Mouse (Mus musculus): ENCODE results near the gene Prmt1. TPM values are rescaled to one million over a fixed set of nuclear protein-coding genes. Genes with fewer than 3 reads are reported as not detected.

Prmt1 gene
- polyA plus RNA-seq, 1 experiment from 2014 or later: 186 TPM

- no peaks in the 10 kb centered on the region for H3K27me3 ChIP-seq (ENCODE audit: control insufficient read depth, insufficient read depth, low read length)
- H3K36me3 ChIP-seq (ENCODE audit: control insufficient read depth, insufficient read depth, low read length): peaks cover 27% of the 10 kb centered on the region
- H3K4me2 ChIP-seq (replicated peaks; ENCODE audit: low read depth, low read length): peak within 1 kb of the TSS; percentile 78
- H3K9ac ChIP-seq (replicated peaks; ENCODE audit: low read depth, low read length): peak within 1 kb of the TSS; percentile 98
- peak within 1 kb of the TSS; percentile 97 for H3K4me3 ChIP-seq (ENCODE audit: low read depth, low read length)
- WGBS: under 1% methylated on average over 69 of the region's 69 CpGs
- peak; percentile 88 for ATAC-seq (ENCODE audit: insufficient number of reproducible peaks, insufficient read depth, low FRiP score, low read depth)
- H3K9me3 ChIP-seq (ENCODE audit: control insufficient read depth, low read depth, low read length): no peaks in the 10 kb centered on the region
- peak within 1 kb of the TSS; percentile 99 for H3K27ac ChIP-seq (ENCODE audit: low read length)
- peaks cover 15% of the 10 kb centered on the region; the same call in 1 of the 2 replicates for H3K4me1 ChIP-seq (ENCODE audit: control insufficient read depth, insufficient read depth, low read length)
Measured at GRCm38 (mm10) chr7:45015957-45016612, 29.7 kb upstream of the Prmt1 start, which contains the start of gene Scaf1. Gene Scaf1 (minus strand): TSS chr7:45016363.

GRCm38 (mm10) chr7:45015344-45015956, 29.1 kb upstream of the Prmt1 start:
- peak overlapping the region; percentile 78 for H3K4me2 ChIP-seq (replicated peaks; ENCODE audit: low read depth, low read length)
- peak overlapping the region; percentile 79 for H3K27ac ChIP-seq (ENCODE audit: low read length)
- H3K9me3 ChIP-seq (ENCODE audit: control insufficient read depth, low read depth, low read length): no peaks in the 10 kb centered on the region
- WGBS: under 1% methylated on average over 20 of the region's 20 CpGs
- peaks cover 32% of the 10 kb centered on the region for H3K36me3 ChIP-seq (ENCODE audit: control insufficient read depth, insufficient read depth, low read length)
- peaks cover 15% of the 10 kb centered on the region; the same call in 1 of the 2 replicates for H3K4me1 ChIP-seq (ENCODE audit: control insufficient read depth, insufficient read depth, low read length)
- H3K4me3 ChIP-seq (ENCODE audit: low read depth, low read length): peak overlapping the region; percentile 97
- H3K9ac ChIP-seq (replicated peaks; ENCODE audit: low read depth, low read length): peak overlapping the region; percentile 98
- no peaks in the 10 kb centered on the region for H3K27me3 ChIP-seq (ENCODE audit: control insufficient read depth, insufficient read depth, low read length)
- no peak for ATAC-seq (ENCODE audit: insufficient number of reproducible peaks, insufficient read depth, low FRiP score, low read depth)

GRCm38 (mm10) chr7:45014096-45014451, 27.7 kb upstream of the Prmt1 start:
- Histone ChIP-seq H3K27me3 (ENCODE audit: control insufficient read depth, insufficient read depth, low read length) (no peaks in the 10 kb centered on the region), H3K9me3 (ENCODE audit: control insufficient read depth, low read depth, low read length) (no peaks in the 10 kb centered on the region), H3K4me1 (ENCODE audit: control insufficient read depth, insufficient read depth, low read length) (peaks cover 11% of the 10 kb centered on the region; the same call in 1 of the 2 replicates), H3K4me3 (ENCODE audit: low read depth, low read length) (no peak overlapping the region), H3K36me3 (ENCODE audit: control insufficient read depth, insufficient read depth, low read length) (peaks cover 45% of the 10 kb centered on the region), H3K4me2 (replicated peaks; ENCODE audit: low read depth, low read length) (no peak overlapping the region), H3K27ac (ENCODE audit: low read length) (no peak overlapping the region), H3K9ac (replicated peaks; ENCODE audit: low read depth, low read length) (no peak overlapping the region)
- no peak for ATAC-seq (ENCODE audit: insufficient number of reproducible peaks, insufficient read depth, low FRiP score, low read depth)
- 93% methylated on average over 3 of the region's 3 CpGs for WGBS

GRCm38 (mm10) chr7:45013366-45014095, 27.2 kb upstream of the Prmt1 start:
- H3K27ac ChIP-seq (ENCODE audit: low read length): no peak overlapping the region
- H3K27me3 ChIP-seq (ENCODE audit: control insufficient read depth, insufficient read depth, low read length): no peaks in the 10 kb centered on the region
- ATAC-seq (ENCODE audit: insufficient number of reproducible peaks, insufficient read depth, low FRiP score, low read depth): no peak
- H3K36me3 ChIP-seq (ENCODE audit: control insufficient read depth, insufficient read depth, low read length): peaks cover 50% of the 10 kb centered on the region
- WGBS: 94% methylated on average over 16 of the region's 16 CpGs
- no peaks in the 10 kb centered on the region for H3K9me3 ChIP-seq (ENCODE audit: control insufficient read depth, low read depth, low read length)
- peaks cover 11% of the 10 kb centered on the region; the same call in 1 of the 2 replicates for H3K4me1 ChIP-seq (ENCODE audit: control insufficient read depth, insufficient read depth, low read length)
- no peak overlapping the region for H3K9ac ChIP-seq (replicated peaks; ENCODE audit: low read depth, low read length)
- H3K4me3 ChIP-seq (ENCODE audit: low read depth, low read length): no peak overlapping the region
- H3K4me2 ChIP-seq (replicated peaks; ENCODE audit: low read depth, low read length): no peak overlapping the region

GRCm38 (mm10) chr7:45012824-45013223, 26.5 kb upstream of the Prmt1 start:
- H3K27ac ChIP-seq (ENCODE audit: low read length): no peak overlapping the region

GRCm38 (mm10) chr7:45012011-45012410, 25.6 kb upstream of the Prmt1 start:
- H3K27ac ChIP-seq (ENCODE audit: low read length): no peak overlapping the region
- no peak overlapping the region for H3K4me3 ChIP-seq (ENCODE audit: low read depth, low read length)
- H3K9ac ChIP-seq (replicated peaks; ENCODE audit: low read depth, low read length): no peak overlapping the region
- H3K9me3 ChIP-seq (ENCODE audit: control insufficient read depth, low read depth, low read length): no peaks in the 10 kb centered on the region
- no peak overlapping the region for H3K4me2 ChIP-seq (replicated peaks; ENCODE audit: low read depth, low read length)
- WGBS: 99% methylated on average over 6 of the region's 6 CpGs
- H3K36me3 ChIP-seq (ENCODE audit: control insufficient read depth, insufficient read depth, low read length): peaks cover 65% of the 10 kb centered on the region
- peaks cover 11% of the 10 kb centered on the region; the same call in 1 of the 2 replicates for H3K4me1 ChIP-seq (ENCODE audit: control insufficient read depth, insufficient read depth, low read length)
- no peaks in the 10 kb centered on the region for H3K27me3 ChIP-seq (ENCODE audit: control insufficient read depth, insufficient read depth, low read length)
- ATAC-seq (ENCODE audit: insufficient number of reproducible peaks, insufficient read depth, low FRiP score, low read depth): no peak

More at GRCm38 (mm10) chr7:45012824-45013223, 26.5 kb upstream of the Prmt1 start:
- WGBS: 83% methylated on average over 4 of the region's 4 CpGs
- no peak for ATAC-seq (ENCODE audit: insufficient number of reproducible peaks, insufficient read depth, low FRiP score, low read depth)
- H3K36me3 ChIP-seq (ENCODE audit: control insufficient read depth, insufficient read depth, low read length): peaks cover 57% of the 10 kb centered on the region
- H3K4me3 ChIP-seq (ENCODE audit: low read depth, low read length): no peak overlapping the region
- no peaks in the 10 kb centered on the region for H3K9me3 ChIP-seq (ENCODE audit: control insufficient read depth, low read depth, low read length)
- no peak overlapping the region for H3K9ac ChIP-seq (replicated peaks; ENCODE audit: low read depth, low read length)
- H3K27me3 ChIP-seq (ENCODE audit: control insufficient read depth, insufficient read depth, low read length): no peaks in the 10 kb centered on the region
- H3K4me1 ChIP-seq (ENCODE audit: control insufficient read depth, insufficient read depth, low read length): peaks cover 11% of the 10 kb centered on the region; the same call in 1 of the 2 replicates
- H3K4me2 ChIP-seq (replicated peaks; ENCODE audit: low read depth, low read length): no peak overlapping the region

GRCm38 (mm10) chr7:45008411-45008810, 22.0 kb upstream of the Prmt1 start:
- Histone ChIP-seq H3K4me3 (ENCODE audit: low read depth, low read length) (no peak overlapping the region), H3K4me2 (replicated peaks; ENCODE audit: low read depth, low read length) (no peak overlapping the region), H3K4me1 (ENCODE audit: control insufficient read depth, insufficient read depth, low read length) (no peaks in the 10 kb centered on the region), H3K9me3 (ENCODE audit: control insufficient read depth, low read depth, low read length) (no peaks in the 10 kb centered on the region), H3K27ac (ENCODE audit: low read length) (no peak overlapping the region), H3K27me3 (ENCODE audit: control insufficient read depth, insufficient read depth, low read length) (no peaks in the 10 kb centered on the region), H3K9ac (replicated peaks; ENCODE audit: low read depth, low read length) (no peak overlapping the region), H3K36me3 (ENCODE audit: control insufficient read depth, insufficient read depth, low read length) (peaks cover 94% of the 10 kb centered on the region)
- ATAC-seq (ENCODE audit: insufficient number of reproducible peaks, insufficient read depth, low FRiP score, low read depth): no peak
- 95% methylated on average over 19 of the region's 19 CpGs for WGBS

- no peaks in the 10 kb centered on the region for H3K4me1 ChIP-seq (ENCODE audit: control insufficient read depth, insufficient read depth, low read length)
- H3K36me3 ChIP-seq (ENCODE audit: control insufficient read depth, insufficient read depth, low read length): peaks cover 94% of the 10 kb centered on the region
- no peaks in the 10 kb centered on the region for H3K9me3 ChIP-seq (ENCODE audit: control insufficient read depth, low read depth, low read length)
- H3K27ac ChIP-seq (ENCODE audit: low read length): no peak overlapping the region
- H3K4me3 ChIP-seq (ENCODE audit: low read depth, low read length): no peak overlapping the region
- no peak overlapping the region for H3K4me2 ChIP-seq (replicated peaks; ENCODE audit: low read depth, low read length)
- ATAC-seq (ENCODE audit: insufficient number of reproducible peaks, insufficient read depth, low FRiP score, low read depth): no peak
- no peaks in the 10 kb centered on the region for H3K27me3 ChIP-seq (ENCODE audit: control insufficient read depth, insufficient read depth, low read length)
- 96% methylated on average over 30 of the region's 30 CpGs for WGBS
- no peak overlapping the region for H3K9ac ChIP-seq (replicated peaks; ENCODE audit: low read depth, low read length)
Measured at GRCm38 (mm10) chr7:45007846-45008245, 21.5 kb upstream of the Prmt1 start.
